Mouse (Mus musculus) MEL (cell line): Measurements from ENCODE around the gene Prc1. TPM values are rescaled to one million over a fixed set of nuclear protein-coding genes. Genes with fewer than 3 reads are reported as not detected.
A peak's percentile ranks its signal among the peaks of the same experiment; 100 is the strongest.

Source experiments
- DNase-seq: peaks from one replicate; pipeline ENCODE4 v3.0.0; 2011; ENCODE audit warnings: low read depth, low spot score
- H3K27ac ChIP-seq: 2 replicates; pipeline ENCODE4 v1.5.1; 2012; ENCODE audit warnings: low read depth, mild to moderate bottlenecking, control low read depth, low read length, moderate library complexity; ENCODE audit not compliant: control insufficient read depth
- H3K27me3 ChIP-seq, 2 experiments: fragments of 150-350 bp in 1 of 2; sonication (generic) in 1 of 2; 2 replicates each; pipeline ENCODE4 v1.6.1; 2012; ENCODE audit warnings: low read length in 2 of 2, mild to moderate bottlenecking in 2 of 2, improper control_type of control experiment in 1 of 2, moderate library complexity in 1 of 2; ENCODE audit not compliant: insufficient read depth in 2 of 2, control insufficient read depth in 1 of 2
- H3K36me3 ChIP-seq, 2 experiments: 2 replicates each; pipeline ENCODE4 v1.6.1; 2012 to 2014; ENCODE audit warnings: low read length in 2 of 2, improper control_type of control experiment in 1 of 2, inconsistent platforms in 1 of 2, mild to moderate bottlenecking in 1 of 2; ENCODE audit not compliant: insufficient read depth in 2 of 2, control insufficient read depth in 1 of 2
- H3K4me1 ChIP-seq, 2 experiments: fragments of 150-350 bp in 1 of 2; sonication (generic) in 1 of 2; 2 replicates each; pipeline ENCODE4 v1.6.1; 2012; ENCODE audit warnings: low read length in 2 of 2, improper control_type of control experiment in 1 of 2, mild to moderate bottlenecking in 1 of 2; ENCODE audit not compliant: insufficient read depth in 2 of 2, control insufficient read depth in 1 of 2
- H3K4me3 ChIP-seq, 2 experiments: fragments of 150-350 bp in 1 of 2; sonication (generic) in 1 of 2; 2 replicates each; pipeline ENCODE4 v1.5.1; 2012; ENCODE audit warnings: low read depth in 2 of 2, low read length in 2 of 2, mild to moderate bottlenecking in 2 of 2, moderate library complexity in 2 of 2, control low read depth in 1 of 2, improper control_type of control experiment in 1 of 2; ENCODE audit not compliant: control insufficient read depth in 1 of 2, insufficient read depth in 1 of 2
- H3K79me2 ChIP-seq: 2 replicates; pipeline ENCODE4 v1.6.1; 2012; ENCODE audit warnings: mild to moderate bottlenecking, low read length, moderate library complexity; ENCODE audit not compliant: control insufficient read depth, poor library complexity, insufficient read depth
- H3K9ac ChIP-seq: 2 replicates; pipeline ENCODE4 v1.6.1; 2012; ENCODE audit warnings: low read depth, mild to moderate bottlenecking, control low read depth, low read length, moderate library complexity; ENCODE audit not compliant: control insufficient read depth, poor library complexity, severe bottlenecking
- H3K9me3 ChIP-seq: fragments of 150-350 bp; sonication (generic); replicated peaks from 2 replicates; pipeline ENCODE4 v1.6.1; 2012; ENCODE audit warnings: mild to moderate bottlenecking, low read length, improper control_type of control experiment, moderate library complexity; ENCODE audit not compliant: insufficient read depth
- BHLHE40 ChIP-seq: IDR thresholded peaks from 2 replicates; pipeline ENCODE4 v1.6.1; 2012; ENCODE audit warnings: low read depth, mild to moderate bottlenecking, inconsistent platforms, low read length, improper control_type of control experiment, borderline replicate concordance
- CHD1 ChIP-seq: IDR thresholded peaks from 2 replicates; pipeline ENCODE4 v1.6.1; 2012; ENCODE audit warnings: low read depth, mild to moderate bottlenecking, inconsistent platforms, low read length, improper control_type of control experiment
- CHD2 ChIP-seq: IDR thresholded peaks from 2 replicates; pipeline ENCODE4 v1.6.1; 2011; ENCODE audit warnings: low read length, improper control_type of control experiment
- CTCF ChIP-seq, 3 experiments: IDR thresholded peaks in 2 of 3; conservative IDR thresholded peaks in 1 of 3; 2 replicates each; pipeline ENCODE4 v1.5.1; 2011 to 2012; ENCODE audit warnings: low read length in 3 of 3, low read depth in 2 of 3, mild to moderate bottlenecking in 2 of 3, improper control_type of control experiment in 1 of 3, inconsistent platforms in 1 of 3, mixed read lengths in 1 of 3, moderate library complexity in 1 of 3; ENCODE audit not compliant: control insufficient read depth in 1 of 3, insufficient read depth in 1 of 3, poor library complexity in 1 of 3, severe bottlenecking in 1 of 3
- E2F4 ChIP-seq: IDR thresholded peaks from 2 replicates; pipeline ENCODE4 v1.6.1; 2011; ENCODE audit warnings: low read depth, low read length, improper control_type of control experiment, borderline replicate concordance
- ELF1 ChIP-seq: IDR thresholded peaks from 2 replicates; pipeline ENCODE4 v1.6.1; 2014; ENCODE audit warnings: low read depth, mild to moderate bottlenecking, inconsistent platforms, low read length, improper control_type of control experiment, moderate library complexity
- EP300 ChIP-seq, 2 experiments: IDR thresholded peaks; 2 replicates each; pipeline ENCODE4 v1.6.1; 2011; ENCODE audit warnings: improper control_type of control experiment in 2 of 2, low read length in 2 of 2, low read depth in 1 of 2, mild to moderate bottlenecking in 1 of 2
- ETS1 ChIP-seq: IDR thresholded peaks from 2 replicates; pipeline ENCODE4 v1.6.1; 2012; ENCODE audit warnings: low read depth, mild to moderate bottlenecking, inconsistent platforms, low read length, improper control_type of control experiment, moderate library complexity
- GABPA ChIP-seq: IDR thresholded peaks from 2 replicates; pipeline ENCODE4 v1.6.1; 2012; ENCODE audit warnings: low read depth, mild to moderate bottlenecking, inconsistent platforms, low read length, improper control_type of control experiment, moderate library complexity
- HCFC1 ChIP-seq: IDR thresholded peaks from 2 replicates; pipeline ENCODE4 v1.6.1; 2012; ENCODE audit warnings: low read depth, mild to moderate bottlenecking, inconsistent platforms, low read length, improper control_type of control experiment, moderate library complexity
- JUND ChIP-seq: IDR thresholded peaks from 2 replicates; pipeline ENCODE4 v1.6.1; 2011; ENCODE audit warnings: low read depth, mild to moderate bottlenecking, improper control_type of control experiment, low read length
- KAT2A ChIP-seq: conservative IDR thresholded peaks from 2 replicates; pipeline ENCODE4 v1.6.1; 2012; ENCODE audit warnings: low read depth, low read length, improper control_type of control experiment, inconsistent platforms
- MAFK ChIP-seq: IDR thresholded peaks from 2 replicates; pipeline ENCODE4 v1.6.1; 2011; ENCODE audit warnings: low read depth, mild to moderate bottlenecking, low read length, improper control_type of control experiment, borderline replicate concordance
- MAX ChIP-seq: IDR thresholded peaks from 2 replicates; pipeline ENCODE4 v1.6.1; 2011; ENCODE audit warnings: low read length, improper control_type of control experiment
- MAZ ChIP-seq: IDR thresholded peaks from 2 replicates; pipeline ENCODE4 v1.6.1; 2012; ENCODE audit warnings: low read depth, mild to moderate bottlenecking, inconsistent platforms, low read length, improper control_type of control experiment
- MEF2A ChIP-seq: IDR thresholded peaks from 2 replicates; pipeline ENCODE4 v1.6.1; 2014; ENCODE audit warnings: low read depth, mild to moderate bottlenecking, inconsistent platforms, low read length, improper control_type of control experiment; ENCODE audit not compliant: poor library complexity, insufficient replicate concordance, severe bottlenecking; ENCODE audit errors: extremely low read depth
- MXI1 ChIP-seq: IDR thresholded peaks from 2 replicates; pipeline ENCODE4 v1.6.1; 2011; ENCODE audit warnings: mild to moderate bottlenecking, low read depth, low read length, improper control_type of control experiment
- MYB ChIP-seq: IDR thresholded peaks from 2 replicates; pipeline ENCODE4 v1.6.1; 2011; ENCODE audit warnings: mild to moderate bottlenecking, low read depth, low read length, improper control_type of control experiment
- NELFE ChIP-seq: IDR thresholded peaks from 2 replicates; pipeline ENCODE4 v1.6.1; 2011; ENCODE audit warnings: low read depth, low read length, improper control_type of control experiment
- NRF1 ChIP-seq: IDR thresholded peaks from 2 replicates; pipeline ENCODE4 v1.6.1; 2014; ENCODE audit warnings: low read depth, mild to moderate bottlenecking, inconsistent platforms, low read length, improper control_type of control experiment, moderate library complexity; ENCODE audit not compliant: poor library complexity, insufficient read depth, severe bottlenecking
- POLR2A ChIP-seq, 2 experiments: IDR thresholded peaks; 2 replicates each; pipeline ENCODE4 v1.6.1; 2011 to 2012; ENCODE audit warnings: low read length in 2 of 2, mild to moderate bottlenecking in 2 of 2, control low read depth in 1 of 2, improper control_type of control experiment in 1 of 2, low read depth in 1 of 2, moderate library complexity in 1 of 2; ENCODE audit not compliant: control insufficient read depth in 1 of 2, insufficient read depth in 1 of 2, poor library complexity in 1 of 2
- POLR2AphosphoS2 ChIP-seq: IDR thresholded peaks from 2 replicates; pipeline ENCODE4 v1.6.1; 2011; ENCODE audit warnings: low read length, improper control_type of control experiment
- RAD21 ChIP-seq: IDR thresholded peaks from 2 replicates; pipeline ENCODE4 v1.6.1; 2011; ENCODE audit warnings: mild to moderate bottlenecking, low read depth, low read length, improper control_type of control experiment
- RCOR1 ChIP-seq: IDR thresholded peaks from 2 replicates; pipeline ENCODE4 v1.6.1; 2012; ENCODE audit warnings: low read depth, mild to moderate bottlenecking, inconsistent platforms, low read length, improper control_type of control experiment
- SIN3A ChIP-seq: IDR thresholded peaks from 2 replicates; pipeline ENCODE4 v1.6.1; 2012; ENCODE audit warnings: low read length, improper control_type of control experiment, inconsistent platforms
- SMC3 ChIP-seq: IDR thresholded peaks from 2 replicates; pipeline ENCODE4 v1.6.1; 2011; ENCODE audit warnings: low read depth, low read length, improper control_type of control experiment
- TBP ChIP-seq: IDR thresholded peaks from 2 replicates; pipeline ENCODE4 v1.8.0; 2011; ENCODE audit warnings: low read depth, low read length, improper control_type of control experiment
- TCF12 ChIP-seq: IDR thresholded peaks from 2 replicates; pipeline ENCODE4 v1.6.1; 2014; ENCODE audit warnings: low read depth, mild to moderate bottlenecking, inconsistent platforms, low read length, improper control_type of control experiment, moderate library complexity
- UBTF ChIP-seq: IDR thresholded peaks from 2 replicates; pipeline ENCODE4 v1.6.1; 2012; ENCODE audit warnings: low read depth, mild to moderate bottlenecking, inconsistent platforms, low read length, improper control_type of control experiment, moderate library complexity, borderline replicate concordance; ENCODE audit not compliant: insufficient read depth
- USF1 ChIP-seq: IDR thresholded peaks from 2 replicates; pipeline ENCODE4 v1.6.1; 2014; ENCODE audit warnings: low read depth, mild to moderate bottlenecking, inconsistent platforms, low read length, improper control_type of control experiment, moderate library complexity
- USF2 ChIP-seq, 2 experiments: IDR thresholded peaks; 2 replicates each; pipeline ENCODE4 v1.6.1; 2011 to 2012; ENCODE audit warnings: improper control_type of control experiment in 2 of 2, low read length in 2 of 2, borderline replicate concordance in 1 of 2, inconsistent platforms in 1 of 2, low read depth in 1 of 2, mild to moderate bottlenecking in 1 of 2; ENCODE audit not compliant: insufficient read depth in 1 of 2
- ZC3H11A ChIP-seq: IDR thresholded peaks from 2 replicates; pipeline ENCODE4 v1.6.1; 2012; ENCODE audit warnings: low read depth, mild to moderate bottlenecking, inconsistent platforms, low read length, improper control_type of control experiment
- ZKSCAN1 ChIP-seq: IDR thresholded peaks from 2 replicates; pipeline ENCODE4 v1.6.1; 2012; ENCODE audit warnings: low read depth, mild to moderate bottlenecking, inconsistent platforms, low read length, improper control_type of control experiment, moderate library complexity
- ZMIZ1 ChIP-seq: IDR thresholded peaks from 2 replicates; pipeline ENCODE4 v1.6.1; 2012; ENCODE audit warnings: low read depth, mild to moderate bottlenecking, inconsistent platforms, low read length, improper control_type of control experiment, moderate library complexity
- ZNF384 ChIP-seq: IDR thresholded peaks from 2 replicates; pipeline ENCODE4 v1.6.1; 2012; ENCODE audit warnings: low read depth, mild to moderate bottlenecking, inconsistent platforms, low read length, improper control_type of control experiment
- polyA plus RNA-seq, 2 experiments: library from polyadenylated mRNA; stranded (reverse) in 1 of 2; unstranded in 1 of 2; fragments of >175 nt in 1 of 2; fragments of >200 nt in 1 of 2; gene quantifications; 2 replicates each; pipeline versions ENCODE4 v1.2.1 to v1.2.4; 2012; ENCODE audit warnings: low replicate concordance in 2 of 2, low read depth in 1 of 2; ENCODE audit not compliant: insufficient read length in 2 of 2, insufficient read depth in 1 of 2, missing spikeins in 1 of 2
- total RNA-seq: library from RNA; depleted of rRNA; stranded (reverse); fragments of 300-350 nt; gene quantifications from 2 replicates; pipeline ENCODE4 v1.2.3, GENCODE M21; 2012

The Prc1 gene
- total and polyA plus RNA-seq, 3 experiments: 68.5 to 108 (median 82.2) TPM

- Histone ChIP-seq H3K4me3 (peak within 1 kb of the TSS; percentile 55 to 77), H3K79me2 (peaks cover 19% of the 10 kb centered on the region), H3K4me1 (peaks cover 4 to 17% of the 10 kb centered on the region in 2 experiments), H3K27ac (peak within 1 kb of the TSS; percentile 58), H3K9ac (peak within 1 kb of the TSS; percentile 84), H3K27me3 (no peaks in the 10 kb centered on the region), H3K9me3 (no peaks in the 10 kb centered on the region), H3K36me3 (peaks cover 6 to 15% of the 10 kb centered on the region in 2 experiments)
- DNase-seq: peak; percentile 90
- TF ChIP-seq HCFC1 (peak; percentile 92), ZNF384 (no peak), POLR2A (IDR thresholded peaks at IDR 0.05; ENCODE audit: control insufficient read depth in 1 of 2, insufficient read depth in 1 of 2, low read depth in 1 of 2, low read length in 2 of 2, poor library complexity in 1 of 2) (peak; percentile 55 to 87; a peak in 2 of 4 replicates), USF1 (0 out of 2 replicates have a peak, but pooled peaks have one; percentile 7), MAX (peak; percentile 29), USF2 (IDR thresholded peaks at IDR 0.05; ENCODE audit: borderline replicate concordance in 1 of 2, insufficient read depth in 1 of 2, low read depth in 1 of 2, low read length in 2 of 2) (no peak), BHLHE40 (no peak), ZMIZ1 (peak; percentile 83; the same call in 1 of the 2 replicates), GABPA (no peak), ZKSCAN1 (no peak), KAT2A (peak; percentile 79), ETS1 (0 out of 2 replicates have a peak, but pooled peaks have one; percentile 21), TBP (peak; percentile 79), RAD21 (no peak), SMC3 (no peak), RCOR1 (peak; percentile 51; the same call in 1 of the 2 replicates), MAZ (peak; percentile 92; the same call in 1 of the 2 replicates), MYB (no peak), NRF1 (no peak), NELFE (peak; percentile 94), CHD1 (no peak), CTCF (IDR thresholded peaks at IDR 0.05 in 2 of 3, conservative IDR thresholded peaks at IDR 0.05 in 1 of 3; ENCODE audit: control insufficient read depth in 1 of 3, insufficient read depth in 1 of 3, low read depth in 2 of 3, low read length in 3 of 3, poor library complexity in 1 of 3, severe bottlenecking in 1 of 3) (no peak), E2F4 (no peak), EP300 (IDR thresholded peaks at IDR 0.05; ENCODE audit: low read depth in 1 of 2, low read length in 2 of 2) (0 out of 4 replicates have a peak, but pooled peaks of 1 of the 2 experiments have one; percentile 41), ELF1 (peak; percentile 96), ZC3H11A (no peak; the same call in 1 of the 2 replicates), POLR2AphosphoS2 (peak; percentile 84; the same call in 1 of the 2 replicates), MXI1 (peak; percentile 82; the same call in 1 of the 2 replicates), SIN3A (peak; percentile 88), JUND (no peak), UBTF (no peak), MAFK (no peak), CHD2 (no peak), TCF12 (peak; percentile 56; the same call in 1 of the 2 replicates), MEF2A (0 out of 2 replicates have a peak, but pooled peaks have one; percentile 48)
These were observed 33.5 kb upstream of the Prc1 start, which contains the start of gene Ngrn for GRCm38 (mm10) chr7:80260625-80261371. TSS of gene Ngrn (plus strand) at chr7:80261215.
